Comparison of ENCODE assay signal across 27 mouse cellular contexts in genomic region chr15:12218583-12219382, GRCm38 (mm10). TPM values are rescaled to one million over a fixed set of nuclear protein-coding genes. Genes with fewer than 3 reads are reported as not detected.
DNase-seq lines count a peak whose midpoint lies in the region; ATAC-seq and TF ChIP-seq lines count a peak whose summit lies in the region.
"Had no signal": no experiment of that assay in that cellular context is flagged by ENCODE, and none has a peak within 500 bp of the region (broad histone marks: within the 10 kb centered on the region; RNA-seq: fewer than 3 reads in every experiment).

No protein-coding gene starts in this region.

- H3K9ac ChIP-seq in kidney, postnatal 0 days (ENCODE audit: low read depth, low read length) = no peak overlapping the region
- H3K9ac ChIP-seq: forebrain, embryonic 13.5 days; hindbrain, embryonic 13.5 days; liver, embryonic 12.5 days; liver, postnatal 0 days; midbrain, embryonic 12.5 days; neural tube, embryonic 12.5 days had no signal

- H3K27me3 ChIP-seq in kidney, postnatal 0 days (ENCODE audit: insufficient read depth, low read length) = no peaks in the 10 kb centered on the region
- H3K27me3 ChIP-seq: CH12.LX; forebrain, embryonic 13.5 days; hindbrain, embryonic 13.5 days; liver, embryonic 12.5 days; midbrain, embryonic 12.5 days; neural tube, embryonic 12.5 days had no signal

- no peak overlapping the region for H3K27ac ChIP-seq in kidney, postnatal 0 days
- H3K27ac ChIP-seq: forebrain, embryonic 13.5 days; hindbrain, embryonic 13.5 days; liver, embryonic 12.5 days; neural tube, embryonic 12.5 days had no signal

- DNase-seq in cerebellum, adult 9-10 months = peak; percentile 10
- DNase-seq in cerebellum, postnatal 14 days = no peak
- no peak for DNase-seq in kidney, postnatal 0 days (ENCODE audit: low spot score)
- no peak for DNase-seq in kidney, postnatal 25 days
- DNase-seq in lung, postnatal 36 days = peak; percentile 44
- no peak for DNase-seq in lung, adult 18-20 months
- no peak for DNase-seq in ovary, postnatal 10 days (ENCODE audit: low spot score)
- DNase-seq: adrenal gland, adult 2 months; adrenal gland, postnatal 36 days; cerebellum, adult 2 months; cerebellum, postnatal 36 days; gastrocnemius, postnatal 14 days; heart, postnatal 36 days; kidney, postnatal 10 days; left cerebral cortex, postnatal 4 days; liver, postnatal 0 days; right cerebral cortex, postnatal 4 days had no signal

- no peak overlapping the region for H3K4me3 ChIP-seq in kidney, postnatal 0 days (replicated peaks; ENCODE audit: low read depth, low read length)
- H3K4me3 ChIP-seq: forebrain, embryonic 13.5 days; hindbrain, embryonic 13.5 days; liver, embryonic 12.5 days; midbrain, embryonic 12.5 days; myocyte; neural tube, embryonic 12.5 days had no signal

- H3K9me3 ChIP-seq in kidney, postnatal 0 days (replicated peaks; ENCODE audit: low read length) = no peaks in the 10 kb centered on the region
- H3K9me3 ChIP-seq: forebrain, embryonic 13.5 days; hindbrain, embryonic 13.5 days; liver, embryonic 12.5 days; midbrain, embryonic 12.5 days; neural tube, embryonic 12.5 days had no signal

- WGBS in kidney, postnatal 0 days = 82% methylated on average over 11 of the region's 11 CpGs

- no peak for TF ChIP-seq CTCF in kidney, postnatal 0 days (IDR thresholded peaks at IDR 0.05; ENCODE audit: low read depth)

- no peaks in the 10 kb centered on the region for H3K36me3 ChIP-seq in kidney, postnatal 0 days (ENCODE audit: insufficient read depth, low read length)
- H3K36me3 ChIP-seq: hindbrain, embryonic 13.5 days; liver, embryonic 12.5 days; midbrain, embryonic 12.5 days; neural tube, embryonic 12.5 days had no signal

- H3K4me2 ChIP-seq in kidney, postnatal 0 days (ENCODE audit: low read length) = no peak overlapping the region
- H3K4me2 ChIP-seq: forebrain, embryonic 13.5 days; heart, embryonic 11.5 days; hindbrain, embryonic 13.5 days; liver, embryonic 12.5 days; midbrain, embryonic 12.5 days; neural tube, embryonic 12.5 days had no signal

- H3K4me1 ChIP-seq in kidney, postnatal 0 days (replicated peaks; ENCODE audit: insufficient read depth, low read length) = peaks cover 5% of the 10 kb centered on the region; the same call in 1 of the 2 replicates

- ATAC-seq in kidney, postnatal 0 days (replicated peaks; ENCODE audit: low FRiP score, low read depth) = peak; percentile 40; the same call in 1 of the 2 replicates
- 0 out of 2 replicates have a peak, but pooled peaks have one; percentile 4 for ATAC-seq in megakaryocyte-erythroid progenitor cell, adult 5-6 weeks (replicated peaks; ENCODE audit: low FRiP score, low TSS enrichment, poor library complexity, severe bottlenecking)
- ATAC-seq: activated CD4-positive, CD25-positive, alpha-beta regulatory T cell, adult 4 months; forebrain, embryonic 13.5 days; liver, embryonic 12.5 days had no signal

RNA-seq across cellular contexts. Expression of gene Mtmr12, which starts 14.0 kb away (rescaled TPM):
- polyA plus RNA-seq in kidney, postnatal 0 days (2015; fragmentation: Nextera tagmentation; extraction: Ambion mirVana) = 12.5 and 13.2 TPM in 2 replicates
- 15.7 and 19.6 TPM in 2 replicates for total RNA-seq in megakaryocyte-erythroid progenitor cell, adult 5-6 weeks (2014; fragmentation: Nextera tagmentation)
- 12.2 and 21.9 TPM in 2 replicates for total RNA-seq in megakaryocyte-erythroid progenitor cell, adult 5-6 weeks (2017)

Comparison
In these comparisons a context has a peak if more than half of its experiments do, and no peak if none do; other contexts are left out.
1. DNase-seq: peak in cerebellum, adult 9-10 months (single experiment) and lung, postnatal 36 days (single experiment); none in cerebellum, postnatal 14 days (0 of 2), kidney, postnatal 0 days (single experiment), kidney, postnatal 25 days (0 of 2), lung, adult 18-20 months (0 of 2) and ovary, postnatal 10 days (single experiment).